Mouse (Mus musculus) bone marrow macrophage, adult 2 months (primary cell): ENCODE results near the gene Smchd1.

Experiments used
- CTCF ChIP-seq: IDR thresholded peaks from 2 replicates; pipeline ENCODE4 v1.5.1; 2012; ENCODE audit warnings: low read depth, mild to moderate bottlenecking, low read length, moderate library complexity
- POLR2A ChIP-seq: IDR thresholded peaks from 2 replicates; pipeline ENCODE4 v1.6.1; 2012; ENCODE audit warnings: mild to moderate bottlenecking, low read depth, low read length, borderline replicate concordance

DNA sequence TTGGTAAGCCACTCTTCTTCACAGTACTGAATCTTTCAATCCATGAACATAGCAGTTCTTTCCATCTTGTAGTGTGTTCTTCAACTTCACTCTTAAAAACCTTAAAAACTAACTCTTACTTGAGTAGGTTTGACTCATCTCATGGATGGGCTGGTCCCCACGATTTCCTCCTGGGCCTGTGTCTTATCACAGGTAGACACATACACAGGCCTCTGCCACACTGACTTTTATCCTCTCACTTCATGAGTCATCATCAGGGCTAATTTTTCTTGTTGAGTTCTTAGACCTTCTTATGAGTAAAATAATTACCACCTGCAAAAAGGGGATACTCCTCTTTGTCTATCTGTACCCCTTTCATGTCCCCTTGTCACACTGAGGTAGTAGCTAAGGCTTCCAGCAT is 58.1 kb downstream of the Smchd1 start:
- no peak for TF ChIP-seq CTCF
- no peak for TF ChIP-seq POLR2A
